Mouse (Mus musculus) kidney, adult 2 months (tissue): ENCODE data around the gene Sorcs1.

Experiments used
- CTCF ChIP-seq: fragments of 200-500 bp; conservative IDR thresholded peaks from 2 replicates; pipeline ENCODE4 v1.5.1; 2011; ENCODE audit warnings: low read depth, mild to moderate bottlenecking, control low read depth, low read length, moderate library complexity, mixed read lengths; ENCODE audit not compliant: insufficient read depth, insufficient read length
- POLR2A ChIP-seq: fragments of 200-500 bp; IDR thresholded peaks from one replicate; pipeline ENCODE4 v1.6.1; 2011; ENCODE audit warnings: low read depth, low read length, control low read depth

GRCm38 (mm10) chr19:50677903-50678896 is at the start of gene Sorcs1:
- TF ChIP-seq CTCF, result no peak
- TF ChIP-seq POLR2A, result no peak
